Mouse (Mus musculus) testis, postnatal 14 days (tissue): ENCODE measurements around the gene Lpgat1.

Source experiments
- DNase-seq: peaks from one replicate; pipeline ENCODE4 v3.0.0; 2021; ENCODE audit warnings: low spot score

The Lpgat1 gene

GRCm38 (mm10) chr1:191736425-191736824 is 18.8 kb downstream of the Lpgat1 start:
- DNase-seq = no peak

DNA sequence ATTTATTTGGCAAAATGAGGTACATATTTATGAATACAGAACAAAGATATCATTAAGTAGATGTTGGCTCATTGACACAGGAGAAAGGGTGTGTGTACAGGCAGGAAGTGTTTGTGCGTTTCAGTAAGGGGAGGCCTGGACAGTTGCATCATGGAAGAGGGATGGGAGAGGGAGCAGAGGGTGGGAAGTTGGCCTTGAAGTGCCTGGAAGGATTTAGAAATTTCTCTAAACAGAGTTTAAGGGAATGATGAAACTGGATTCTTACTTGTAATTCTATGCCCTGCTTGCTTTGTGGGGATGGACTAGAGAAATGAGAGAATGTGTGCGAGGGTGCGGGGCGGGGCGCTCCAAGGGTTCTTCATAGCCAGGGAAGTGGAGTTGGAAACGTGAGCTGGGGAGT is 20.2 kb downstream of the Lpgat1 start:
- no peak for DNase-seq

DNA sequence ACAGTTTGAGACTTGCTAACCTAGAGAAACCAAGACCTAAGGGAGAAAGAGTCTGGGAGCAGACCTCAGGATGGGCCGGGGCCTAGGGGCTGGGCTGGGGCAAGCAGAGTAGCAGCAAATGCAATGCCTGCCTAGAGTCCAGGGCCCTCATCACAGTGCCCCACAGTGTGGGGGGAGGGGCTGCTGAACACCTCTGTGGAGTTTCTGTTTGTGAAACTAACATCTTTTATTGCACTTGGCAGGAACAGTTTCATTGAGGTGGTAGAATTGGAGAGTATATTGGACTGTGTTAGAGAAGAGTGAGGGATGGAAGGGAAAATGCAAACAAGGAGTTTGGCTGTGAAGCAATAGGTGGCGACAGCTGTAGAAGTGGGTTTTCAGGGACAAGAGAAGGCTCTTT is 21.1 kb downstream of the Lpgat1 start:
- DNase-seq = no peak

DNA sequence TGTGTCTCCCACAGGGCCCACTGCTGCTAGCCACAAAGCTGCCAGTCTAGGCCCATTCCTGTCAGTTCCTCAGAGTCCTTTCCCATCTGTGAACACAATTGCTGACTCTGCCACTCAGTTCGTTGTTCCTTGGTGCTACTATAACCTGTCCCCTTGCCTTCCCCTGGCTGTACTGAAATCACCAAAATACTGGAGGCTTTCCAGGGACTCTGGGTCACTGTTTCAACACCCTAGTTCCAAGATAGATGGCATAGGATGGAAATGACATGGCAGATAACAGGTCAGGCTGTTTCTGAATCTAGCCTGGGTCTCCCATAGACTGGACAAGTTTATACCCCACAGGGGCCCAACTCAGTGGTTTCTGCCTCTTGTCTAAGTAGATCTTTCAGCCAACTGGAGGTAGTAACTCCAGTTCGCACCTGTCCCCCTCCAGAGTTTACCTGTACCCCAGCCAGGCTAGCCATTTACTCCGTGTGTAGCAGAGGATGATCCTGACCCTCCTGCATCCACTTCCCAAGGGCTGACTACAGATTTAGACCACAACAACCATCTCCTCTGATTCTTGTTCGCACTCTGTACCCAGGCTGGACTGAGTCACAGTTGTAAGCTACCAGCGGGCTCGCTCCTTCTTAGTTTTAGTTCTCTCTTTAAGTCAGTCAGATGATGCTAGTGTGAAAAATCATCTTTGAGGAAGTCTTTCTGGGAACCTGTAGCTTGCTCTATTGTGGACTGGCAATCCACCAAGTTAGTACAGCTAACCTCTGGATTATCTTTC is 23.1 kb downstream of the Lpgat1 start:
- DNase-seq = no peak

- no peak for DNase-seq
Observed at GRCm38 (mm10) chr1:191741635-191742034, 24.0 kb downstream of the Lpgat1 start.

DNA sequence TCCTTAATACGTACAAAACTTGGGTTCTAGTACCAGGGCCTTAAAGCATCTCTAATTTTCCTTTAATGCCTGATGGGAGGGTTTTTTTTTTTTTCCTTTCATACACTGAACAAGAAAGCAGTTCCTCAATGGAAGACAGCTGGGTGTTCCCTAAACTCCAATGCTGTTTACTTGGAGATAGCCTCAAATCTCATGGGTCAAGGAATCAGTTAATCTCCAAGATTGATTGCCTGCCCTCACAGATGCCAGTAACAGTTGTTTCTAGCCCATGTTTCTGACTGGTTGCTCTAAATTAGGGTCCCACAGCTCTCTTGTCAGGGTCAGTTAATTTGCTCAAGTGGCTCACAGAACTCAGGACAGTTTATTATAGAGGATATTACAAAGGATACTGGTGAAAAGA is 30.8 kb downstream of the Lpgat1 start:
- DNase-seq = no peak

DNA sequence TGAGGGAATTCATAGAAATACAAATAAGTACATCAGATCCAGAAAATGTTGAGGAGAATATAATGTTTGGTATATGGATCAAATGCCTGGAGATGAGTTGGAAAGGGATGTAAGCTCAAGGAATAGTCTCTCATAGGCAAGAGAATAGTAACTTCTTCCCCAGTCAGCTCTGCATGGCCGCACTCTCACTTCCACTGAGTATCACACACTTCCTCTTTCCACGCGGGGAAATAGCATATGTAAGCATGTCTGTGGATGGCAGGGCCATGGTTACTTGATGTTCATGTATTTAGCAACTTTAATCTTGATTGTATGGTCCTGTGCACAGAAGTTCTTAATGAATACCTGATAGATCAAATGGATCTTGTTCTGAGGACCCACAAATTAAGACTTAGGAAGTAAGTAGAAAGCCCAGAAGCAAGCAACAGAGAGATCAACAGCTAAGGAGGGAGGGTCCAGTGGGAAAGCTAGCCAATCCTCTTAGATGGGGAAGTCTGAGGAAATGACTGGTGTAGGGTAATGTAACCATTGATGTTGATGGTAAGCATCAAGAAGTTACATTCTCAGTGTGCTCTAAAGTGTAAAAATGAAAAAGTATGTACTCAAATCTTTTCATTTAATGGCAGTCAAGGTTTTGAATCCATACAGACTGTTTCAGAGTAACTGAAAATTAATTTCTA is 39.0 kb downstream of the Lpgat1 start:
- DNase-seq = no peak

- no peak for DNase-seq
Observed at GRCm38 (mm10) chr1:191774106-191774505, 56.5 kb downstream of the Lpgat1 start.

DNA sequence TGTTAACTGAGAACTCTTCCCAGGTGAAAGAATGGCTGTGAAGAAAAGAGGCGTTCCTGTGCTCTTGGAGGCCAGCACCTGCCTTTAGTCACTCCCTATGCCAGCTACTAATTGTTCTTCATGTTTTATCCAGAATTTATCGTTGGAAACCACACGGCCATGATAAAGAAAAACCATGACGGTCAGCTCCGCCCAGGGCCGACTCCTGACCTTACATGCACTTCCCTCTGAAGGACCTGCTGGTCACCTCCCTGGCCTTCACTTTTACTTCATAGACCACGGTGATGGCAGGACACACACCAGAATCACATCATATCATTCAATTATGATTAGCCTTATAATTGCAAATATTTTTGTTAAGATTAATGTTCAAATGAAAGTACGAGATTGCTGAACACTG is 57.5 kb downstream of the Lpgat1 start:
- DNase-seq = no peak

DNA sequence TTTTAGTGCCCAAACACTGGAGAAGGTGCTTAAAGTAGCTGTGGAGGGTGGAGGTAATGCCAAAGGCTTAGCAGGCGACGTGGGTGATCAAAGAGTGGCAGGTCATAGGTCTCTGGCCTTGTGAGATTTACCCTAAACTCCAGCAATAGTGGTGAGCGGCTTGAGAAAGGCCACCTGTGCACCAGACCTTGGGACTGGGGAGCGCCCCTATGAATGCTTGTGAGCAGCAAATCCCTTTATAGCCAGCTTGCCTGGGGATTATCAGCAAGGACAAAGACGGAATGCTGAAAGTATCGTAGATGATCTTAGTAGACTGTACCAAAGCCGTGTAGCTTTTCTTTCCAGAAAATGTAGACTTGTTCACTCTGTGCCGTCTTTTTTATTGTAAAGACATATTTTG is 59.9 kb downstream of the Lpgat1 start:
- no peak for DNase-seq

- DNase-seq = no peak
Observed at GRCm38 (mm10) chr1:191780470-191780869, 62.8 kb downstream of the Lpgat1 start.

DNA sequence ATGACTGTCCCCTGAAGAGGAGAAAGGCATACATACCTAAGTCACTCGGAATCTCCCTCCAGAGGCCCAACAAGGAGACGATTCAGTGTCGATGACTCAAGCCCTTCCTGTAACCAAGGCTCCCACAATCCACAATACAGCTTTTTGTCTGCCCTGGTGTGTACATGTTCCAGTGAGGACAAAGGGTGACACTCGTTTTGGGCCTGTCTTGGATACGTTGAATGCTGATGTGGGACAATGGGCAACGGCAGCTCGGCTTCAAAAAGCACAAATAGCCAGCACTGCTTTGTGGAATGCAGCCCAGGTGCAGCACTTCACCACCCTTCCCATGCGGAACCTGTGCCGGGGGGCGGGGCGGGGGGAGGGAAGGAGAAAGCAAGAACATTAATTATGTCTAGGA is 67.5 kb downstream of the Lpgat1 start:
- DNase-seq = no peak

DNA sequence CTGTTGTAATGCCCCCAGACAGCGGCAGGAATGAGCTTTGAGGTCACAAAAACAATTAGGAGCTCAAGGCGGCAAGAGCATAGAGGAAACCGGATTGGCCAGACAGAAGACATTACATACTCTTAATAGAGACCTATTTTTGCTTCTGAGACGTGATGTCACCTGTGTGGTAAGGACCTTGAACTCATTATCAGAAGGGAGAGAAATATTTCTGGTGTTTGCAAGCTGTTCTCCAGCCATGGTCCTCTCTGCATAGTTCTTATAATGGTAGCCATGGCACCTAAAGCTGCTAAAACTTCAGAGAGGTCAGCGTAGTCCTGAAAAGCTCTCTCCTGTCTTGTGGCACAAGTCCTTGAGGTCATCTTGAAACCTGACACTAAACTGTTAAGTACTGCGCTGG is 68.6 kb downstream of the Lpgat1 start:
- no peak for DNase-seq

- no peak for DNase-seq
Observed at GRCm38 (mm10) chr1:191787379-191787778, 69.7 kb downstream of the Lpgat1 start.

GRCm38 (mm10) chr1:191792991-191793390 is 75.4 kb downstream of the Lpgat1 start:
- DNase-seq = no peak

DNA sequence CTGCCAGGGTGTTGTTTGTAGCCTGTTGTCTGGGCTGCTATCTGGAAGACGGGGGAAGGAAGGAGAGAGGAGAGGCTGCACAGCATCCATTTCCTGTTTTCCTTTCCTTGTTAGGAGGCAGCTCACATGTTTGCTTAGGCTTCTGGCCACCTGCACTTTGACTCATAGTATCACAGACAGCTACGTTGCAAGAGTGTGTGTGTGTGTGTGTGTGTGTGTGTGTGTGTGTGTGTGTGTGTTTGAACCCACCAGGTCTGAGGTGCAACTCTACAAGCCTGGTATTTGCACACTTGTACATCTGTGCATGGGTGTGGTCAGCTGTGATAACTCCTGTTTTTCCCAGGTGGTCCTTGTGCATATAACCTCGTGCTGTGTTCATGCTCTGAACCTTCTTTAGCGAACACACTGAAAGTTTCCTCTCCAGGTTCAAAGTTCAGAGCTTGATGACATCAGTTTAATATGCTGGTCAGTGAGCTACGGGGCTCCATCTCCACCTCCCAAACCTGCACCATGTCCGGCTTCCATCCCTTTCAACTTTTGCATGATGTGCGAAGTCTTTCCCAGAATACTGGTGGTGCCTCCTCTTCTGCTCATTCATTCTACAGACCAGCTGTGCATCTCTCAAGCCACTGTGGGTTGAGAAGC is 76.4 kb downstream of the Lpgat1 start:
- no peak for DNase-seq

GRCm38 (mm10) chr1:191796238-191796896 is 78.7 kb downstream of the Lpgat1 start:
- DNase-seq = no peak

DNA sequence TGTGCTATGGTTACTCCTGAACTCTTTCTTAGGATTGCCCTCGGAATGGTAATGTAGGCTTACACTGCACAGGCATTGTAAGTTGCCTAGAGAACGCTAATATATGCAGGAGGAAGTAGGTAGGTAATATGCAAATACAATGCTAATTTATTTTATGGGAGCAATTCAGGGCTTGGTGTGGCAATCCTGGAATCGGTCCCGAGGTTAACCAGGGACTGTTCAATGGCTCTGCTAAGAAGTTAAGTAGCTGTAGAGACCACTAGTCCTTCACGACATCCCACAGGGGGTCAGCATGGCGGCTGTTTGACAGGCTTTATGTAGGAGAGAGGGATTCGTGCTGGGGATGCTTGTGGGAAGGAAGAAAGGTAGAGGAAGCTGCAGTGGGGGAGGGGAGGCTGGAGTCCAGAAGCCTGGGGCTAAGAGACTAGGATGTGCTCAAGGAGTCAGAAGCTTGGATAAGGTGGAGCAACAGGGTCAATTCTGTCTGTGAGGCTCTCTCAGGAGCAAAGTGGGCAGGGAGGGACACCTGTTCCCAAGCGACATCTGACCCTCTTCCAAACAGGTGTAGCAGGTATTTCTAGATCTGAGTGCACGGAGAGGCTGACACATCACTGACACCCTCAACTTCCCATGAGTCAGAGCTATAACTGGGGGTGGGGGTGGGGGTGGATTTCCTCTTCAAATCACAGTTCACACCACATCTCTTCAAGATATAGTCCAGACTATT is 84.6 kb downstream of the Lpgat1 start:
- DNase-seq = no peak

GRCm38 (mm10) chr1:191802820-191803655 is 85.4 kb downstream of the Lpgat1 start:
- no peak for DNase-seq

DNA sequence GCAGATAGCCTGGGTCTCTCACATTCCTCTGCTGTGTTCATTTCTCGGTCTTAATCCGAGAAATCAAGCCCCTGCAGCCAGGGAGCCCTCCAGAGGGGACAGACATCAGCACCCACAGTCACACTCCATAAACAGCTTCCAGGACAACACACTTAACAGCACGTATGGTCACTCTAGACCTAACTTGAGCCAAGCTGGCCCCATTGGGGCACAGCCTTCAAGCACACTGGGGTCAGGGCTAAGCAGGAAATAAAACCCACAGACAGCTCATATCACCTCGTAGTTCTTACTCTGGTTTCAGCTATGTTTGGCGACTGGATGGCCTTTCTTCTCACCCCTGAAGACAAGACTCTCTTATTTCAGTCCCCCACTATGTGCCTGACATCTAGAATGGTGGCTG is 87.1 kb downstream of the Lpgat1 start:
- DNase-seq = no peak

- DNase-seq = no peak
Observed at GRCm38 (mm10) chr1:191805788-191806187, 88.2 kb downstream of the Lpgat1 start.
